Mouse (Mus musculus): ENCODE data around the gene Pcdh11x. TPM values are rescaled to one million over a fixed set of nuclear protein-coding genes. Genes with fewer than 3 reads are reported as not detected.
A peak's percentile ranks its signal among the peaks of the same experiment; 100 is the strongest.
"Not testable (repeated sequence)": the region's sequence is repeated elsewhere in the genome, so short reads cannot be mapped to it uniquely, and the experiment has no call there.

The Pcdh11x gene
- total and polyA plus RNA-seq, 3 experiments = not detected

DNA sequence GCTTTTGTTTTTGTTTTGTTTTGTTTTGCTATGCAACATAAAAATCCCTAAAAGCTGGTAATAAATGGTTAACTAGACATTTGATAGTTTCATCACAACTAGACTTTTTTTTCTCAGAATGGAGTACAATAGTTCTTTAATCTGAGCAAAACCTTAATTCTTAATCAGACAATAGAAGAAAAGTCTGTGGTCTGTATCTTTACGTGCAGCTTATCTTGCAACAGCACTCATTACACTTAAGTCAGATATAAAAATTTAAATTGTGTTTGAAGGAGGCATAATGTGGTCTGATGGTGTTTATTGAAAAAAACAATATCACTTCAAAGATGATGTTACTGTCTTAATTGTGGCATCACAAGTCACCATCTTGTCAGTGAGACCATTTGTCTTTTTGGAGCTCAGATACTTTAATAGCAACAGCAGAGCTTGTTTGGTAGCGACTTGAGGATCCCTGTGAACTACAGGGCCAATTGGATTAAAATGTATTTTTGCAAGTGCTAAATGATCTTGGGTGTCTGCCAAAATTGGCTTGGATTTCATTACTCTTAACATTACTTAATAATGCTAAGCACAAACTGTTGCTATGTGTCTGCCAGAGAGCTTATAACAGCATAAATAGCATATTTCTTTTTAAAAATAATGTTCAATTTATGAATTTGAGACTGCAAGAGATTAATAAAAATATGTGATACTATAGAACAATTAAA lies 11.6 kb downstream of the Pcdh11x start:
- Histone ChIP-seq H3K9ac (ENCODE audit: control insufficient read depth, low read depth, low read length, poor library complexity, severe bottlenecking) (no peak overlapping the region), H3K36me3 (ENCODE audit: control insufficient read depth in 1 of 2, insufficient read depth in 2 of 2, low read length in 2 of 2) (peaks cover 0 to 4% of the 10 kb centered on the region in 2 experiments; a peak in 1 of 4 replicates), H3K4me3 (ENCODE audit: control insufficient read depth in 1 of 2, insufficient read depth in 1 of 2, low read depth in 2 of 2, low read length in 2 of 2) (no peak overlapping the region), H3K9me3 (replicated peaks; ENCODE audit: insufficient read depth, low read length) (no peaks in the 10 kb centered on the region), H3K4me1 (ENCODE audit: control insufficient read depth in 1 of 2, insufficient read depth in 2 of 2, low read length in 2 of 2) (peaks cover 0 to 3% of the 10 kb centered on the region in 2 experiments; a peak in 1 of 4 replicates), H3K79me2 (ENCODE audit: control insufficient read depth, insufficient read depth, low read length, poor library complexity) (no peaks in the 10 kb centered on the region), H3K27ac (ENCODE audit: control insufficient read depth, low read depth, low read length) (peak overlapping the region; percentile 49; the same call in 1 of the 2 replicates), H3K27me3 (ENCODE audit: control insufficient read depth in 1 of 2, insufficient read depth in 2 of 2, low read length in 2 of 2) (no peaks in the 10 kb centered on the region)
- TF ChIP-seq RAD21 (IDR thresholded peaks at IDR 0.05; ENCODE audit: low read depth, low read length) (no peak), UBTF (IDR thresholded peaks at IDR 0.05; ENCODE audit: borderline replicate concordance, insufficient read depth, low read depth, low read length) (no peak), HCFC1 (IDR thresholded peaks at IDR 0.05; ENCODE audit: low read depth, low read length) (no peak), TBP (IDR thresholded peaks at IDR 0.05; ENCODE audit: low read depth, low read length) (no peak), POLR2A (IDR thresholded peaks at IDR 0.05; ENCODE audit: control insufficient read depth in 1 of 2, insufficient read depth in 1 of 2, low read depth in 1 of 2, low read length in 2 of 2, poor library complexity in 1 of 2) (no peak), GABPA (IDR thresholded peaks at IDR 0.05; ENCODE audit: low read depth, low read length) (no peak), TCF12 (IDR thresholded peaks at IDR 0.05; ENCODE audit: low read depth, low read length) (peak; percentile 91), MAX (IDR thresholded peaks at IDR 0.05; ENCODE audit: low read length) (no peak), RCOR1 (IDR thresholded peaks at IDR 0.05; ENCODE audit: low read depth, low read length) (peak; percentile 86), ETS1 (IDR thresholded peaks at IDR 0.05; ENCODE audit: low read depth, low read length) (peak; percentile 57; the same call in 1 of the 2 replicates), TAL1 (IDR thresholded peaks at IDR 0.05; ENCODE audit: low read length) (peak; percentile 25), EP300 (IDR thresholded peaks at IDR 0.05; ENCODE audit: low read depth in 1 of 2, low read length in 2 of 2) (peak; percentile 89 to 91), ZKSCAN1 (IDR thresholded peaks at IDR 0.05; ENCODE audit: low read depth, low read length) (no peak), ZC3H11A (IDR thresholded peaks at IDR 0.05; ENCODE audit: low read depth, low read length) (no peak), ELF1 (IDR thresholded peaks at IDR 0.05; ENCODE audit: low read depth, low read length) (no peak), NELFE (IDR thresholded peaks at IDR 0.05; ENCODE audit: low read depth, low read length) (no peak), GATA1 (IDR thresholded peaks at IDR 0.05; ENCODE audit: low read depth, low read length) (peak; percentile 94), MYC (IDR thresholded peaks at IDR 0.05; ENCODE audit: low read depth, low read length) (no peak), CHD1 (IDR thresholded peaks at IDR 0.05; ENCODE audit: low read depth, low read length) (no peak), ZNF384 (IDR thresholded peaks at IDR 0.05; ENCODE audit: low read depth, low read length) (peak; percentile 83), POLR2AphosphoS5 (IDR thresholded peaks at IDR 0.05; ENCODE audit: borderline replicate concordance, low read depth, low read length) (no peak)
- peak; percentile 70 for DNase-seq (ENCODE audit: low read depth, low spot score)

DNA sequence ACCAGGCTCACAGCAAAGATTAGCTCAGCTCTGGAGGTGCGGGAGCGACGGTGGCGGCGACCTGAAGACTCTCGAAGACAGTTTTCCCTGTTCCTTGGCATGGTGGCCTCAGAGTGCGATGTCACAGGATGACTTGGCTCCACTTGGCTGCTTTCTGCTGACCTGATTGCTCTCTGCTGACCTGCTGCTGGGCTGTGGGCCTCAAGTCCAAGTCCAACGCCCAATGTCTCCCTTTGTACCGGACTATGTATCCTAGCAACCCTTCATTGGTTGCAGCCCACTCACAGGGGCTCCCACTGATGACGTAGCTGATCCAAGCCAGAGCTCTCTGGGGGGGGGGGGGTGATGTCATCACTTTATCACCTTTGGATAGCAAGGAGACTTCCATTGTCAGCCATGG lies 22.9 kb downstream of the Pcdh11x start, which contains the start of gene H2afb3:
Gene H2afb3 (minus strand): TSS at position 101 of the 400 bp plus-strand sequence.
- H3K4me1 ChIP-seq (ENCODE audit: control insufficient read depth in 1 of 2, insufficient read depth in 2 of 2, low read length in 2 of 2); H3K79me2 ChIP-seq (ENCODE audit: control insufficient read depth, insufficient read depth, low read length, poor library complexity); H3K27ac ChIP-seq (ENCODE audit: control insufficient read depth, low read depth, low read length); H3K36me3 ChIP-seq (ENCODE audit: control insufficient read depth in 1 of 2, insufficient read depth in 2 of 2, low read length in 2 of 2); H3K9me3 ChIP-seq (replicated peaks; ENCODE audit: insufficient read depth, low read length); H3K27me3 ChIP-seq (ENCODE audit: control insufficient read depth in 1 of 2, insufficient read depth in 2 of 2, low read length in 2 of 2); H3K9ac ChIP-seq (ENCODE audit: control insufficient read depth, low read depth, low read length, poor library complexity, severe bottlenecking); H3K4me3 ChIP-seq (ENCODE audit: control insufficient read depth in 1 of 2, insufficient read depth in 1 of 2, low read depth in 2 of 2, low read length in 2 of 2); DNase-seq (ENCODE audit: low read depth, low spot score): not testable (repeated sequence)
